Mouse (Mus musculus): ENCODE data around the gene Zc3h12d. TPM values are rescaled to one million over a fixed set of nuclear protein-coding genes. Genes with fewer than 3 reads are reported as not detected.

The Zc3h12d gene
- under 1 TPM; 0.16 to 0.22 TPM for total RNA-seq (2021)
- long read RNA-seq, experiment 1: 0 reads
- long read RNA-seq, experiment 2: 0 reads

DNA sequence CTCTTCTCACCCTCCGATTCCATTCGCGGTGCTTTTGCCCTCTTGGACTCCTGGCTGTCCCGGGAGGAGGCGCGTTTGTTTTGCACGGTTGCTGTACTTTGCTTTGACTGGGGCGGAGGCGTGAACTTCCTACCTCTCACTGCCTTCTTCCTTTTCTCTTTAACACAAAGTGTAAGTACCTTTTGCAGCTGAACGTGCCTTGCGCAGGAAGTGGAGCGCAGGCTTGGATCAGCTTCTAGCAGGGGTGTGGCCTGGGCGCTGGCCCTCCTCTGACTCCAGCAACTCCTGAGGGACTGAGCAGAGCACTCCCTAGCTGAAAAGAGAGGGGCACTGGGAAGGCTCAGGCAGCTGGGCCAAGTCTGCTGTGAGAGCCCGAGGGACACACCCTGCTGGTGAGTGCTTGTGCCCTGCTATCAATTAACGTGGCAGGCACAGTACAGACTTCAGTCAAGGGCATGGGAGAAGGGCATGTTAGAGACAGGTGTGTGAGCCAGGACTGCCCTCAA, at the start of gene Zc3h12d:
TSS of gene Zc3h12d (plus strand) at position 300 of the 506 bp plus-strand sequence.
- no peak for DNase-seq (ENCODE audit: low spot score in 2 of 2)

DNA sequence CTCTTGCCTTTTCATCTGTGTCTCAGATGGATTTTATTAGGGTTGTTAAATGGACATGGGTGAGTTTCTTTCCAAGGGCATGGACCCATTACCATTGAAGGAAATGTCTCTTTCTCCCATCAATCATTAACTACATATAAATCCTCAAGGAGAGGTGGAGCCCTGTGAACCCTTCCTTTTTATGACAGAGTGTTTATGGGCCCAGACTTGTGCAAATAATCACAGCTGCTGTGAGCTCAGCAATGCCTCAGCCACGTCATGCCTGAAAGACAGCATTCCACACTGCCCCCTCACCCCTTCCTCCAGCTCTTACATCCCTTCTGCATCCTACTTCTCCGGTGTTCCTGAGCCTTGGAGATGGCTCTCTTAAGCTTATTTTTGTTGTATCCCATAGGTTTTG, 45.0 kb upstream of the Zc3h12d start:
- no peak for DNase-seq (ENCODE audit: low spot score in 2 of 2)

DNA sequence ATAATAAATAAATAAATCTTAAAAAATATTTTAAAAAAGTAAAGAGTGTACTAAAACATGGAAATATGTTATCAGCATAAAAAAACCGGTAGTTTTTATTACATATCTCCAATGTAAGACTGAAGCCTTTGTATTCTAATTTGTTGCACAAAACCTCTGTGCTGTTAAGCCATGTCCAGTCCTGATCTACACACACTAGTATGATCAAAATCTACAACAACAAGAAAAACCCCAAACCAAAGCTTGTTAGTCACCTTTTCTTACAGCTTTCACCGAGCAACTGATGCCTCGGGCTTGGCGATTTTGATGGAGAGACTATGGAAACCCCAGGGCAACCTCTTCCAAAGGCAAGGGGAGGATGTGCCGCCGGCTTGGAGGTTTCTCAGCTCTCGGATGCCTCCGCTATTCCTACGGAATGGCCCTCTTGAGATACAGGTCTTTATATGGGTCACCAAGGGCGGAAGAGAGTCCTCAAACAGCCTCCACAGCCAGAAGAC, 40.0 kb upstream of the Zc3h12d start:
- no peak for DNase-seq (ENCODE audit: low spot score in 2 of 2)

DNA sequence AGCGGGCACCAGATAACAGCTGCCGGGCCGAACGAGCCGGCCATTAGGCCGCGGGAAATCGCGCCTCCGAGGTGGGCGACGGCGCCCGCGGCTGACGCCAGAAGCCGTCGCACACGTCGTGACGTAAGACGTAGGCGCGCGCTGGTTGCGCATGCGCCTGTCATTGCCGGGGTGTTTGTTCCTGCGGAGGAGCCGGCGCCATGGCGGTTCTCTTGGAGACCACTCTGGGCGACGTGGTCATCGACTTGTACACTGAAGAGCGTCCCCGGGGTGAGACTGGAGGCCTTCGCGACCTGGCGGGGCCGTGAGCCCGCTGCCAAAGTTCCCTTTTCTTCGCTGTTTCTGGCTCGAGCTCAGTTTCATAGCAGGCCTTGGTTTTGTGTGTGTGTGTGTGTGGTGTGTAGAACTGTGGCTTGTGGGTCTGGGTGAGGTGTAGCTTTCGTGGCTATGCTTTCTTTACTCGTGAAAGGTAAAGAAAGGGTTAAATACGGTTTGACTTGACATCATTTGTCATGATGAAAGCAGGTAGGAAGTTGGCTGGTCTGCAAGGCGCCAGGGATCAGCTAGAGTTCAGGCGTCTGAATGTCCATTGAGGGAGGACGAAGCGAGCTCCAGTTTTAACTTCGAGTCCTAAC, 39.4 kb upstream of the Zc3h12d start, which contains the start of the genes Ginm1 and Ppil4:
TSS of gene Ginm1 (minus strand) at position 74 of the 635 bp plus-strand sequence.
TSS of gene Ppil4 (plus strand) at position 141 of the 635 bp plus-strand sequence.
- DNase-seq (ENCODE audit: low spot score in 2 of 2): peak; percentile 85 to 92

- DNase-seq (ENCODE audit: low spot score in 2 of 2): no peak
These were observed 31.0 kb upstream of the Zc3h12d start for GRCm38 (mm10) chr10:7801258-7801657.

GRCm38 (mm10) chr10:7802519-7803140, 29.6 kb upstream of the Zc3h12d start:
- no peak for DNase-seq (ENCODE audit: low spot score in 2 of 2)

- no peak for DNase-seq (ENCODE audit: low spot score in 2 of 2)
These were observed 22.3 kb upstream of the Zc3h12d start for GRCm38 (mm10) chr10:7809937-7810336.

DNA sequence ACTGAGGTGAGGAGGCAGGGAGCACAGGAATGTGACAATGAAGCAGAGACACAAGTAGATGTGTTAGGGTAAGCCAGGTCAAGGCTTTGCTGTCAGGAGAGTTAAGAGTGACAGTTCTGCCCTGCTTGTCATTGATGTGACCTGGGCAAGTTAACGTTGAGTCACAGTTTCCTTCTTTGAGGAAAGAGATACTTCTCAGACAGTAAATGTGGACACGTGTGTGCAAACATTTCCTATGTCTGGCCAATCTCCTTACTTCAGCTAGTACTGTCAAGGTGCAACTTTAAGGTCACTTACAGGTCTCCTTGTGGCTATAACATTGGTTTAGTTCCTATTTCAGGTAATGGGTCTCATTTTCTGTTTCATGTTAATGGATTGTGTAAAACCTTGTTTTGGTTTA, 15.8 kb upstream of the Zc3h12d start:
- DNase-seq (ENCODE audit: low spot score in 2 of 2): no peak

- DNase-seq (ENCODE audit: low spot score in 2 of 2): no peak
These were observed 13.6 kb upstream of the Zc3h12d start for GRCm38 (mm10) chr10:7818676-7819075.

DNA sequence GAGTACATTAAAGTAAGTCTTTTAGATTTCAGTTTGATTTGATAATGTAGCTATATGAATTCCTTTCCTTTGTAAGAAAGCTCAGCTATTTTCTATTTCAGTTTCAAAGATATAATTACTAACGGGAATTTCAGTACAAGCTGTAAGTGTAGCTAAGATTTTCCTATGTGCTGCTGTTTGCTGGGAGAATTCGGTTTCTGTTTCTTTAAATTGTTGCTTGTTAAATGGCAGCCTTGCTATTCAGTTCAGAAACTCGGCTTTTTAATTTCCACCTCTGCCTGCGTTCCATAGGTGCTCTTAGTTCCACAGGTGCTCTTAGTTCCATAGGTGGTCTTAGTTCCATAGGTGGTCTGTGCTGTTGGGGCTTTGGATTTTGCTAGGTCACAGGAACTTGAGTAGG, 13.1 kb upstream of the Zc3h12d start:
- DNase-seq (ENCODE audit: low spot score in 2 of 2): no peak

- DNase-seq (ENCODE audit: low spot score in 2 of 2): no peak
These were observed 12.7 kb upstream of the Zc3h12d start for GRCm38 (mm10) chr10:7819603-7820002.

DNA sequence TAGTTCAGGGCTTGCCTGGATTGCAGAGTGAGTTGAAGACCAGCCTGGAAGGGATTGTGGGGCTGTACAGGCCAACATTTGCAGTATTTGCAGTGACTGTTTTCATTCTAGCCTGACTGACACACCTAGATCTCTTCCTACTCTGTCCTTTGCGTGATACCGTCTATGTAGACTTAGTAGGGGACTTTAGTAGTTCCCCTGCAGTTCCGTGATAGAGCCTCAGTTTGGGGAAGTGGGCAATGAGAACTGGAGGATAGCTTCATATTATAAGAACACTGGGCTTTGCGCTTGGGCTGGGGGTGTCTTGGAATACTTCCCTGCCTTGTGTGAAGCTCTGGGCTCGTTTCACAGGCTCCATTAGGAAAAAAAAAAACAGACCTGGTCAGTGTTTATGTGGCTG, 12.1 kb upstream of the Zc3h12d start:
- DNase-seq (ENCODE audit: low spot score in 2 of 2): no peak

DNA sequence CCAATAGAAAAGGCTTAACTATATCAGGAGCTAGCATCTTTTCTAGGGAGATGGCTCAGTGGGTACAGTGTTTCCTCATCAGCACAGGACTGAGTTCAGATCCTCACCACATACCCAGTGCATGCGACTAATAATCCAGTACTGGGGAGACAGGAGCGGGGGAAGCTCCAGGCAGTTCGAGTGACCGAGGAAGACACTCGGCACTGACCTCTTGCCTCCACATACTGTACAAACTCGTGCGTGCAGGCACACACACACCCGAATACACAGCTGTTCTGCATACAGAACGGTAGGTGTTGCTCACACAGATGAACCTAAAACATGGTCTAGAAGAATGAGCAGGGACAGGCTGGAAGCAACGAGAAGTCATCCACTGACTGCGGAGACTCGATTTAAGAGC, 10.3 kb upstream of the Zc3h12d start:
- no peak for DNase-seq (ENCODE audit: low spot score in 2 of 2)

GRCm38 (mm10) chr10:7824663-7825280, 7.5 kb upstream of the Zc3h12d start:
- DNase-seq (ENCODE audit: low spot score in 2 of 2): no peak

GRCm38 (mm10) chr10:7825281-7825665, 7.0 kb upstream of the Zc3h12d start:
- no peak for DNase-seq (ENCODE audit: low spot score in 2 of 2)

GRCm38 (mm10) chr10:7826106-7826505, 6.2 kb upstream of the Zc3h12d start:
- DNase-seq (ENCODE audit: low spot score in 2 of 2): no peak

GRCm38 (mm10) chr10:7833377-7834165, 1.3 kb downstream of the Zc3h12d start:
- DNase-seq (ENCODE audit: low spot score in 2 of 2): no peak

- DNase-seq (ENCODE audit: low spot score in 2 of 2): no peak
These were observed 2.5 kb downstream of the Zc3h12d start for GRCm38 (mm10) chr10:7834671-7835225.

DNA sequence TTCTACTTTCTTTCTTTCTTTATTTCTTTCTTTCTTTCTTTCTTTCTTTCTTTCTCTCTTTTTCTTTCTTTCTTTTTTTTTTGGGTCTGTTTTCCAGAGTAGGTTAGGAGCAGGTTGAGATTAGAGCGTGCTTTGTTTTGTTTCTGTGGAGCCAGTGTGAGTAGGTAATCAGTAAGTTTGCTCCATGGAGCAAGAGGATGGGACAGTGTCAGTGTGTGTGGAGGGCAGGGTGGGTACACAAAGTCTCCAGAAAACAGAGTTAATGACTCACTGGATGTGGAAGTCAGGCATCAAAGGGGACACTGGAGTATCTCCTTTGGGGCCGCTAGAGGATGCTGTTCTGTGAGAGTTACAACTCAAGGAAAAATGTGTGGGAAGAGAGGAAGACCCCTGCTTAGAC, 4.6 kb downstream of the Zc3h12d start:
- no peak for DNase-seq (ENCODE audit: low spot score in 2 of 2)

DNA sequence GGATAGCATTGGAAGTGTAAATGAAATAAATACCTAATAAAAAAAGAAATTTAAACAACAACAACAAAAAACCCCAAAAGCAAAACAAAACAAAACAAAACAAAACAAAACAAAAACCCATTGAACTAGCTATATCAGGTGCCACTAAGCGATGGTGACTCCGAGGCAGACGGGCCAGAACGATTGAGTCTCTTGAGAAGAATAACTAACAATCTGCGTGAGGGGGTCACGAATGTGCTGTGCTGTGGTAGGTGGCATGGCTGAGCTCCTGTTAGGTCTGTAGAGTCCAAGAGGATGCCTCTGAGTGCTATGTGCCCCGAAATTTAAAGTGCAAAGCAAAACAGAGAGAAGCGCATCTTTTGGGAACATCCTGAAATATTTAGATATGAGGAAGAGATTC, 5.2 kb downstream of the Zc3h12d start:
- no peak for DNase-seq (ENCODE audit: low spot score in 2 of 2)

DNA sequence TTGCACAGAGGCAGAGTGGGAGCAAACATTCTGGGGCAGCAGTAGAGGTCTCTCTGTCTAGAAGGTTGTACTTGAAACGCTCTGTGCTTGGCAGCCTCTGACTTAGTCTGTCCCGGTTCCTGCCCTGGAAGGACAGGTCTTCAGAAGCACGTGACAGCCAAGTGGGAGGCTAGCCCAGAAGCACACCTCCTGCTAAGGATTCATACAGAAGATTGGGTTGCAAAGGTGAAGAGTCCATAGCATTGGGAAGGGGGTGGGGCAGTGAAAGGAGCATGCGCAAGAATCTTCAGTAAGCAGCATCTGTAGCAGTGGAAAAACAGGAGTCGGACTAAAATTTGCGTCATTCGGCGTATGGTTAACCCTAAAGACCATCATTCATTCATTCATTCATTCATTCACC, 5.8 kb downstream of the Zc3h12d start:
- no peak for DNase-seq (ENCODE audit: low spot score in 2 of 2)

Measured in gastrocnemius, postnatal 4 days (tissue).